Mouse (Mus musculus) left cerebral cortex, postnatal 25 days (tissue): Measurements from ENCODE around the gene Mtfmt. TPM values are rescaled to one million over a fixed set of nuclear protein-coding genes. Genes with fewer than 3 reads are reported as not detected.

Experiments used
- DNase-seq, 2 experiments: peaks; one replicate each; pipeline ENCODE4 v3.0.0; 2022; ENCODE audit warnings: low spot score in 2 of 2, mixed read lengths in 1 of 2
- intact Hi-C: fragments of 180-260 bp; cut with DNase I; formaldehyde crosslinking; loops from one replicate; pipeline ENCODE4 v1.15.1; 2025
- total RNA-seq, 2 experiments: library from RNA; stranded (reverse); gene quantifications; 2 replicates each; pipeline ENCODE4 v1.2.3; 2021

The Mtfmt gene
- total RNA-seq, result 10 to 100 TPM; 17.4 to 19.2 TPM

DNA sequence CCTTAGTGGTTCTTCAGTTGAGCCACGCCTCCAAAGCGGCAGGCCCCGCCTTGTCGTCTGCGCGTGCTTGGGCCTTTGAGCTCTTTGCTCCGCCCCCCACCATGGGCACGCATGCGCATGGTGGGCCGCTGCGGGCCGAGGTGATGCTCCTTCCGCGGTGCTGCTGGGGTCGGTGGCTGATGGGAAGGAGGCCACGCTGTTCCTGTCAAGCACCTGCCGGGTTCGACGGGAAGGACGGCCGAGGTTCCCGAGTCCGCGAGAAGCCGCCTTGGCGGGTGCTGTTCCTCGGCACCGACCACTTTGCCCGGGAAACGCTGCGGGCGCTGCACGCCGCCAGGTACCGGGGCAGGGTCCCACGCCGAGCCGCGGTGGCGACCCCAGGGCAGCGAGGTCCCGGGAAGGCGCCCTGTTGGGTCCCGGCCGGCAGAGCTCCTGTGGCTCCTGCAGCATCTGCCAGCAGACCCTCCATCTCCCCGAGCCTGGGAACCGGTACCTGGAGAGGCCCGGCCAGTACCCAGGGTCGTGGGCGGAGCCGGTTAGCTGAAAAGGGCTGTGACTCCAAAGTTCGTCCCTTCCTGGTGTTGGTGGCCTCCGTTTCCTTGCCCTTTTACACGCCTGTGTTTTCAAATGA, at the start of gene Mtfmt:
Mtfmt (plus strand) TSS at position 112 of the 631 bp plus-strand sequence.
- DNase-seq, result peak; percentile 87 to 91
- intact Hi-C loops, result no loop called here

DNA sequence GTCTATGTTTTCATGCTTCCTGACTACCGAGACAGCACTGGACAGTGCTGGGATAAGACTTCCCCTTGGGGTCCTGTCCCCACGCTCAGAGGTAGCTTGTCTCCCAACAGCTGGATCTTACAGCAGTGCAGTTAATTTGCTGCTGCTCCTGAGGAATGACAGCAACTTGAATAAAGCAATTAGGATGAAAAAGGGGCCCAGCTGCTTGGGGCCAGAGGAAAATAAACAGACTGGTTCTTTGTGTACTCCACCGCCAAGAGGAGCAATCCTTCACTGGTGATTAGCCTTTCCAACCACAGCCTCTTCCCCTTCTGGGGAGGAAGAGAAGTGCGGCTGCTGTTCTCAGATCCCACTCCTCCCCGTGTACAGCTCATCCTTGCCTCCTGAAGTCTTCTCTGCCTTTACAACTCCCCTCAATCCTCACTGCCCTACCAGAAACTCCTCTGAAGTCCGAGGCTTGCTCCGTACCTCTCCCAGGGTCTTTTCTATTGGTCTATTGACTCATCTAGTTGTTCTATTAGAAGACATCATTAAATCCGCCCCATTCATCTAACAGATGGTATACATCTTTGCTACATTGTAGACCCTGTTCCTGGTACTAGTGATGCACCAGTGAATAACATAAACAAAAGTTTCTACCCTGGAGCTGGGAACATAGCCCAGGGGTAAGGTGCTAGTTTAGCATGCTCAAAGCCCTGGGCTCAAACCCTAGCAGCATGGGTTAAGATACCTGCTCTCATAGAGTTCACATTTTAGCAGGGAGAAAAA, 49.0 kb upstream of the Mtfmt start:
- intact Hi-C loops, result no loop called here
- no peak for DNase-seq

DNA sequence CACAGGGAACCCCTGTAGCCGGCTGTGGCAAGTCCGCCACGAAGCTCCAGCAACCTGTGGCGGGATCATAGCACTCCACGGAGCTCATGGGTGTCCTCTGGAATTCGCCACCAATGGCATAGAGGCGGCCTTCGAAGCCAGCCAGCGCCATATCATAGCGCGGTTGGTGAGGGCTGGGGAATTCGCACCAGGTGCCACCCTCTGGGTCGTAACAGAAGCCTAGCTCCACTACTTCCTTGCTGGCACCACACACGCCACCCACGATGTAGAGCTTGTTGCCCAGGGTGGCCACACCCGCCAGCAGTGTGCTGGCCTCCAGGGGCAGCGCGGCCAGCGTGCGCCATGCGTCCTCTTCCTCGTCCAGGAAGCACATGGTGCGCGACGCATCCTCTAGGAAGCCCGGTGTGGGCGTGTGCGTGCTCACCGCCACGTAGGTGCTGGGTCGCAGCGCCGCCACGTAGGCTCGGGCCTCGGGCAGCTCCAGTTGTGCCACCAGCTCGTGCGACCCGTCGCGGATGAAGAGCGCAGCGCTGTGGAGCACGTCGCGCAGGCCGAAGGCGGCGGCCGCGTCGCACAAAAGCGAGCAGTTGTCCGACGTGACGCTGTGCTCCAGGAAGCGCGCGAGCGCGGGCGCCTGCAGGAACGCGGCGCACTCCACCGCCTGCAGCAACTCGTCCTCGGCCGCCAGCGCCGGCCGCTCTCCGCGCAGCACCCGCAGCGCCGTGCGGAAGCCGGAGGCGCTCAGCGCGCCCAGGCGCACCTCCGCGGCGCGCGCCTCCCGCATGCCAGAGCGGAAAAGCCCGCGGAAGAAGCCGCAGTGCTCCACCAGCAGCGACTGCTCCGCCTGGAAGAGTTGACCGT, 44.6 kb upstream of the Mtfmt start:
- peak in 1 of 2 experiments; percentile 17 for DNase-seq
- intact Hi-C loops, result no loop called here

DNA sequence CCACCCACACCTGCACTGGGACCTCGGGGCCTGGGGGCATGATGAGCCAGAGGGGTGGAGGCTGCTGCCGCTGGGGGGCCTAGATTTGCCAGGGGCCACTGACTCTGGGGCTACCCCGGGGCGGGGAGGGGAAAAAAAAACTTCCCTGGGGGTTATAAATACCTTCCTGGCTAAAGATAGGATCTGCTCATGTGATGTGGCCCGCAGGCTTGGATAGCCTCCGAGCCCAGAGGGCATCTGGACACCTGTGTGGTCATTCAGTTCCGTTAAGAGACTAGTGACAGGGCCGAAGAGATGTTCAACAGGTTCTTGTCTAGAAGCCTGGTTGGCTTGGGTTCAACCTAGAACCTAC, 44.0 kb upstream of the Mtfmt start, which contains the start of gene Kbtbd13:
Kbtbd13 (minus strand) TSS at position 40 of the 352 bp plus-strand sequence.
- intact Hi-C loops, result no loop called here

DNA sequence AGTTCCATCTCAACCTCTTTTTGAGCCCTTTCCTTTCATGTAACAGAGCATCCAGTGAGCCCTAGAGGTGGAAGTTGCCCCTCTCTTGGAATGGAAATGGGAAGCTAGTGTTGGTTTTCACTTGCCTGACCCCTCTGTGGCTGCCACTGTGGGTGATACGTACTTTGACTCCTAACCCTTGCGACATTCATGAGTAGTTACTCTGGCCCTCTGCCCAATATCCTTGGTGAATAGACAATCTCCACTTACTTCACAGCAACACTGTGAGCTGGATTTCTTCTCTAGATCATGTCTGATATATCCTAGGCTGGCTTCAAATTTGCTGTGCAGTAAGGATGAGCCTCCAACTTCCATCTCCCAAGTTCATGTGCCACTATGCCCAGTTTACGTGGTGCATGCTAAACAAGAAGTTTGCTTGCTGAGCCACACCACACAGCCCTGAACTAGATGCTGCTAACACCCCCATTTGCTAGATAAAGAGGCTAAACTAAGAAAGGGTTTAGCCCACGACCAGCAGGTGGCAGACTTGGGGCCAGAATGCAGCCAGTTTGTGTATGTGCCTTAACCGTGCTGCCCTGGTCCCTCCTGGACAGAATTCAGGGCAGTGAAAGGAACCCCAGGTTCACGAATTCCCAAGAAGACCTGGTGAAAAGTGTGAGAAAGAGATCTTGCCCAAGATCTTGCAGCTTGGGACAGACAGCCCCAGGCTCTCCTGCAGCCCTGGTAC, 42.8 kb upstream of the Mtfmt start:
- intact Hi-C loops, result loop anchor here (1.0 kb wide), 1 partner anchor 40 kb away; no protein-coding TSS in a partner anchor
- peak; percentile 46 to 65 for DNase-seq

More for the DNA sequence above, 44.0 kb upstream of the Mtfmt start, which contains the start of gene Kbtbd13:
- no peak for DNase-seq

DNA sequence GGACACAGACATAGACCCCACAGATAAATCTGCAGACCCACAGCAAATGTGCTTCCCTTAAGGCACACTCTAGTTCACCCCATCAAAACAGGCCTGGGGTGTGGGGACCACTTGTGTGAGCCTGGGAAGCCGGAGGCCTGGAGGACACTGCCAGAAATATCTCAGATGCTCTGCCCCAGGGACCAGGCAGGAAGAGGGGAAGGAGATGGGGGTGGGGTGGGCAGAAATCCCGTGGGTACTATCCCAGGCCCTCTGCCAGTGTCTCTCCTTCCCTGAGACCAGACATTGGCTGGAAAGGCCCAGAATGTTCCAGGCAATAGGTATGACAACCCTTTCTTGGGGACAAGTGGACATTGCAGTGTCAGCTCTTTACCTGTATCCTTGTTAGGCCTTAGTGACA, 42.0 kb upstream of the Mtfmt start:
- intact Hi-C loops, result loop anchor here (1.0 kb wide), 1 partner anchor 39 kb away; no protein-coding TSS in a partner anchor
- no peak for DNase-seq

DNA sequence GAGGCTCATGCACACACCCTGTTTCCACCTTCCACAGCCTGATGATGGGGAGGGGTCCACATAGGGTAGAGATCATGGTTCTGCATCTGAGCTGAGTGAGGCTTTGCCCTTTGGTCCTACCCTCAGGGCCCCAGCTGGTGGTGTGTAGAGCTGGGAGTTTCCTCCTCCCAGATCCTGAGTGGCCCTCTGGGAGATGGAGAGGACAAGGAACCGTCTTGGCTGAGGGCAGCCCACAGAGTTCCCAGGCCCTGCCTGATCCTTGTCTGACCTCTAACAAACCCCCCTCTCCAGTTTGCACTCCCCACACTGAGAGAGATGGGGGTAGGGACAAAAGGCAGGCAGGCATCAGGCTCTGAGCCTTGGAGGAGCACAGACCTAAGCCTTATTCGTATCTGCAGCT, 41.2 kb upstream of the Mtfmt start:
- intact Hi-C loops, result no loop called here
- no peak for DNase-seq

DNA sequence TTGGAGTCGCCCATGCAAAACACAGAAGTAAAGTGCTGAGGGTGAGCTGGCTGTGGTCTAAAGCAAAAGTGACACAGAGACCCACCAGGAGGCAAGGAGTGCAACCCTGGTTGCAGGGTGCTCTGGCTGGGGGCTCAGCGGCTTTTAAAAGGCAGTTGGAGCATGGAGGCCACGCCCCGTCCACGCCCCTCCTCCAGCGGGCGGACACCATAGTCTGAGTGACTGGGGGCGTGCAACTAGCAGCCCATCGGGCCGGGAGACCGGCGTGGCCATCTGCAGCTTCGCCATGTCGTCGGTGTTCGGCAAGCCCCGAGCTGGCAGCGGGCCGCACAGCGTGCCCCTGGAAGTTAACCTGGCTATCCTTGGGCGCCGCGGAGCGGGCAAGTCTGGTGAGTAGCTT, 37.3 kb upstream of the Mtfmt start, which contains the start of gene Rasl12:
Rasl12 (plus strand) TSS at position 228 of the 400 bp plus-strand sequence.
- DNase-seq, result peak; percentile 26 to 28
- intact Hi-C loops, result no loop called here

DNA sequence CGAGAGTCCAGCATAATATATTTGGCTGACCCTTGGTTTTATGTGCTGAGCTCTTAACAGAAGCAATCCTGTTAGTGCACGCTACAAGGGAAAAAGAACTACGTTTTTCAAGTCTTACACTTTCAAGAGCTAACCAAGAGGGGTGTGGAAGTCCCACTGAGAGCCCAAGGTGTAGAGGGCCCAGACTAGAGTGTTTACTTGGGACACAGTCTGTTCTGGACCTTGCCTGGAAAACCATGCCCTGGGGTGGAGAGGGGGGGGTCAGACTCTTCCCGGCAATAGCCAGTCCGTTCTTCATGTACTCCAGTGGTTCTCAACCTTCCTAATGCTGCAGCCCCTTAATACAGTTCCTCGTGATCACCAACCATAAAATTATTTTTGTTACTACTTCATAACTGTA, 35.6 kb upstream of the Mtfmt start:
- intact Hi-C loops, result no loop called here
- no peak for DNase-seq

DNA sequence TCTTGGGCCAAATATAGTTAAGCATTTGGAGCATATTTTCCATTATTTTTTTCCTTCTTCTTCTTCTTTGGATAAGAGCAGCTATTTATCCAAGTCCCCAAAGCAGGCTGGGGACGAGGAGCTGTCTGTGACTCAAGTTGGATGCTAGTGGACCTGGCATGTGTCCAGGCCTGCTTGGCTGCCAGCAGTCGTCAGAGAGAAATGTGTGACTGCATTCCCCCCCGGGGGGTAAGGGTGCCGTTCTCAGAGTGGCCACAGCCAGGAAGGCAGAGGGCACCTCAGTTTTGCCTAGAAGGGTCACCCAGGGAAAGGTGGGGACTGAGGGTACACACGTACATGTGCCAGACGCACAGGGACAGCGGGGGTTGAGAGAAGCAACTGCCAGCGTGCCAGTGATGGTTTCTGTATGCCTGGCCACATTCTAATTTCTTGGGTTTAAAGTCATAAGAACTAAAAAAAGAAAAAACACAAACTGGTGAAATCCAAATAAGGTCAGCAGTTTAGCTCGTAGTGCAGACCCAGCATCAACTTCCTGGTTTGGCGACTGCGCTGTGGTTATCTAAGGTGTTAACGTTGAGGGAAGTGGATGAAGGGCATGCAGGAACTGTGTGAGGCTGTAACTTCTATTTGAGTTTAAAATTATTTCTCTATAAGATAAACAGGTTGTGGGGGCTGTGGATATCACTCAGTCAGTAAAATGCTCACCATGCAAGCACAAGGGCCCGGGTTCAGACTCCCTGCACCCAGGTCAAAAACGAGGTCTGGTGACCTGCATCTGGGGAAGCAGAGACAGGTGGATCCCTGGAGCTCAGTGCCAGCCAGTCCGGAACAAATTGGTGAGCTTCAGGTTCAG, 31.0 kb upstream of the Mtfmt start:
- intact Hi-C loops, result no loop called here
- DNase-seq, result peak; percentile 65 to 77

DNA sequence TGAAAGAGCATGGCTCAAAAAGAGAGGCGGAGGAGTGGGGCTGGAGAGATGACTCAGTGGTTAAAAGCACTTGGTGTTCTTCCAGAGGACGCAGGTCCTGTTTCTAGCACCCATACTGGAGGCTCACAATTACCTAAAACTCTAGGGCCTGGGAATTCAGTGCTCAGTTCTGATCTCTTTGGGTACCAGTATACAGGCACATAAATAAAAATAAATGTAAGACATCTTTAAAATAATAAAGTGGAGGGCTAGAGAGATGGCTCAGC, 30.5 kb upstream of the Mtfmt start:
- intact Hi-C loops, result no loop called here
- no peak for DNase-seq

DNA sequence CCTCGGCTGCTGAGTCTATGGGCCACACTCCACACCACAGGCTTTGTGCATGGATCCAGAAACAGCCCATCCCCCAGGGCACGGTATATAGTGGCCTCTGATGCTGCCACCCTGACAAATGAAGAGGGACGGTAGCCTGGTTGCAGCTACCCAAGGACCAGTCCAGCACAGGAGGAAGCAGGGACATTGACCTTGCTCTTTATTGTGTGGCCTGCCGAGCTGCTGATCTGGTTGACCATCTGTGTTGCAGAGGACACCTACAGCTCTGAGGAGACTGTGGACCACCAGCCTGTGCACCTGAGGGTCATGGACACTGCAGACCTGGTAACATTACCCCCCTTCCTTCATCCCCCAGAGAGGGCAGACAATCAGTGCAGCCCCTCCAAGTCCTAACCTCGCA, 28.3 kb upstream of the Mtfmt start:
- no peak for DNase-seq
- intact Hi-C loops, result no loop called here

DNA sequence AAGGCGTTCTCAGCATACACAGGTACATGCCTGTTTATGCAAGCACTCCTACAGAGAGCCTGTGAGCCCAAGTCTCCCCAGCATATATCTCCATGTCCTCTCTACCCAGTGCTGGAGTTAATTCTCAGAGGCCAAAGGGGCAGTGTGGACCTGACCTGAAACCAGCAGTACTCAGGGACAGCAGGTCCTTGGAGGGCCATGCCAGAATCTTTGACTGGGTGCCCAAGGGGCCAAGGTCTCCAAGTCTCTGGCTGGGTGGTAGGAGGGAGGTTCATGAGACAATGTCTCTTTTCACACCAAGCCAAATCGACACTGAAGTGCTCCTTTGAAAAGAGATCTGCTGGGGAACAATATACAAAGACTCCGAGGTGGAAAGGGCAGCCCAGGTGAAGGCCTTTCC, 27.7 kb upstream of the Mtfmt start:
- intact Hi-C loops, result no loop called here
- no peak for DNase-seq

DNA sequence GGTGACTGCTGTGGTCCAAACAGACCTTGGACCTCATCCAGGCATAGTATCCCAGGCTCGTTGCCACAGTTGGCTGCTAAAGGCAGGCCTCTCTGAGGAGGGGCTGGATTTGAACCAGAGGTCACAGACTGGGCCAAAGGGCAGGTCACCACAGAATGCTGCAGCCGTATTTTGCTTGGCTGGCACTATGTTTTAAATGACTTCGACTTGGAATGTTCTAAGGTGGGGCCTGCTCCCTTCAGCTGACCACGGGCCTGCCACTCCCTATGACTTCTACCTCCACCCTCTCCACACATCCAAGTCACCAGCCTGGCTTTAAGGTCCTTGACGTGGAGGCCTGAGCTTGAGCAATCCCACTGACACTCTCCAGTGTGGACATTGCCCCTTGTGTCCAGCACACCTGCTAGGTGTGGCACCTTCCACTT, 26.7 kb upstream of the Mtfmt start:
- intact Hi-C loops, result no loop called here

DNA sequence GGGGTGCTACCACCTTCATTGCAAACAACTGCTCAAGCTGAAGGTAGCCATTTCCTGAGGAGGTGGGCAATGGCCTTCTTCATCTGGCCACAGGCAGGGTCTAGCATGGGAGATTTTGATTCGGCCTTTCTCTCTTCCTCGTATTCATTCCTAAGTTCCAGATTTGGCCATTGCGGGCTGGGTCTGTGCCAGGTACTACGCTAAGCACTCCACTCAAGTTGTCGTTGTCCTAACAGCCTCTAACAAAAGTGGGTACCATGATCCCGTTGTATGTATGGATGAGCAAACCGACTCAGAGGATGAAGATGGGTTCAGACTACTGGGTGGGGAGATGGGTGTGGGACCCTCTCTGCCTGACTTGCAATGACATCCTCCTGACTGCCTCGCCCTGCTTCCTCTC, 25.2 kb upstream of the Mtfmt start:
- no peak for DNase-seq
- intact Hi-C loops, result no loop called here

More for the DNA sequence above, 26.7 kb upstream of the Mtfmt start:
- DNase-seq, result no peak

DNA sequence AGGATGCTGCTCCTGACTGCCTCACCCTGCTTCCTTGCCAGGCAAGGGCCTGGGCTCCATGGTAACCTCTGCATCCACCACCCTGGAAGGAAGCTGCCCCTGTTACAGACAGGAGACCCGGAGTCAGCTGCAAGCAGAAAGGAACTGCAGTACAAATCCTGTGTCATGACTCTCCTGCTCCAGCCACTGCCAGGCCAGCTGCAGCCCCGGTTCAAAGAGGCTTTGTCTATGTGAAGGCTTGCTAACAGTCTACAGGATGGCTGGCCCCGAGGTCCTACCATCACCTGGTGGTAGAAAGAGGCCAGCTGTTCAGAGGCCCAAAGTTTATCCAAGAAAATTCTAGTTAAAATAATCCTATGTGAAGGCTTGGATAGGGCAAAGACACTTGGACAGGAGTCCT, 24.3 kb upstream of the Mtfmt start:
- DNase-seq, result no peak
- intact Hi-C loops, result no loop called here

DNA sequence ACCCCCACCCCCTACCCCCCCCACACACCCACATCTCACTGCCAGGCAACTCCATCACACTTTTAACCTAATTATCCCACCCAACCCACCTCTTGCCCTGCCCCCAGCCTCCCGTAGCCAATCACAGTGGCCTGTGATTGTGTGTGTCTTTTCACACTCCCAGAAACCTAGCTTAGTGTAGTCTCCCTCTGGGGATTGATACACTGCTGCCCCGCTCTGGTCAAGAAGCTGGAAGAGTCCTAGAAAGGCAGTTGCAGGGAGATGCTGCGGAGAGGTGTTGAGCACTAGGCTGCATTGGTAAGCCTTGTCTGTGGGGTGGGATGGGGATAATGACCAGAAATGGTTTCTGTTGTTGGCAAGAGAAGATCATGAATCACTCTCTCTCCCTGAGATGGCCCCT, 17.8 kb upstream of the Mtfmt start:
- intact Hi-C loops, result no loop called here

DNA sequence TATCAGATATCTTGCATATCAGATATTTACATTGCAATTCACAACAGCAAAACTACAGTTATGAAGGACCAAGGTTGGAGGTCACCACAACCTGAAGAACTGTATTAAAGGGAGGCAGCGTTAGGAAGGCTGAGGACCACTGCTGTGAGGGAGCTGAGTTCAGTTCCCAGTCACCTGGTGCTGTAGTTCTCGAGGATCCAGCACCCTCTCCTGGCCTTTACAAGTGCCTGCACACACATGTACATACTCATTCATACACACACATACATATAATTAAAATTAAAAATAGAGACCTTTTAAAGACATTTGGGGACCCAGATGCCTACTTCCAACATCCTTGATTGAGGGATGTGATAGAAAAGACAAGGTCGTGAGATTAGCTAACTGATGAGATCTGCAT, 15.9 kb upstream of the Mtfmt start:
- no peak for DNase-seq
- intact Hi-C loops, result no loop called here

More for the DNA sequence above, 17.8 kb upstream of the Mtfmt start:
- DNase-seq, result no peak
